Mouse (Mus musculus) right cerebral cortex, postnatal 36 days (tissue): ENCODE measurements around the gene Lpar2.

Source experiments
- DNase-seq, 2 experiments: peaks; one replicate each; pipeline ENCODE4 v3.0.0; 2022; ENCODE audit warnings: low spot score in 2 of 2, mixed read lengths in 1 of 2

Gene Lpar2

DNA sequence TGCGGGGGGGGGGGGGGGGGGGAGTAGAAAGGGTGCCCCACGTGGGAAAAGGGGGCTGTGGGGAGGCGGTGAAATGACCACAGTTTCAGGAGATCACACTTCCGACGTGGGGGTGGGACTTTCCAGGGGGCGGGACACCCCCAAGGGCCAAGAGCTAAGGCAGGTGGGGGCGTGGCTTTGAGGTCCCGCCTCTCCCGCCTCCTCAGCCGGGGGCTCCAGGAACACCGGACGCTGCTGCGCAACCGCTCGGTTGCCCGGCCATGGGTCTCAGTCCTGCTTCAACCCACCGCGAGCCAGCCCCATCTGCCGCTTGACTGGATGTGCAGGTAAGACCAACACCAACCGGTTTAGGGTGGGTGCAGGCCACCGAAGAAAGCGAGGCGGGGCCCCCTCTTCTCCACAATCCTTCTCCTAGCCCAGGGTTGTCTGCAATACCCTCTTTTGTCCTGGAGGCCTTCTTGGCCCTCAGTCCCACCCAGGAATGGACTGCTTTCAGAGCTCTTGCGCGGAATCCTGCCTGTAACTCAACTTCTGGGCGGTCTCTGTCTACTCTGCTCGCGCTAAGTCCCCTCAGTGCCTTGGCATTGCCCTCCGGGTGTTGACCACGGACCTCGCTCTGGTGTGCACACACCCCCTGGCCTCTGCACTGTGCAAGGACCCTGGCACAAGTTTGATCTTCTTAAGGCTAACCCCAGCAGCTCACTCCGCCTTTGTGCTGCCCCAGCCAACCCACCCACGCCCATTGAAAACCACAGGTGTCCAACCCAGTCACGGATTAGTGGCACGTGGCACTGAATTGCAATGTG, at the start of gene Lpar2:
Gene Lpar2, plus strand, starts transcription at position 44 of the 806 bp plus-strand sequence.
- DNase-seq = no peak

DNA sequence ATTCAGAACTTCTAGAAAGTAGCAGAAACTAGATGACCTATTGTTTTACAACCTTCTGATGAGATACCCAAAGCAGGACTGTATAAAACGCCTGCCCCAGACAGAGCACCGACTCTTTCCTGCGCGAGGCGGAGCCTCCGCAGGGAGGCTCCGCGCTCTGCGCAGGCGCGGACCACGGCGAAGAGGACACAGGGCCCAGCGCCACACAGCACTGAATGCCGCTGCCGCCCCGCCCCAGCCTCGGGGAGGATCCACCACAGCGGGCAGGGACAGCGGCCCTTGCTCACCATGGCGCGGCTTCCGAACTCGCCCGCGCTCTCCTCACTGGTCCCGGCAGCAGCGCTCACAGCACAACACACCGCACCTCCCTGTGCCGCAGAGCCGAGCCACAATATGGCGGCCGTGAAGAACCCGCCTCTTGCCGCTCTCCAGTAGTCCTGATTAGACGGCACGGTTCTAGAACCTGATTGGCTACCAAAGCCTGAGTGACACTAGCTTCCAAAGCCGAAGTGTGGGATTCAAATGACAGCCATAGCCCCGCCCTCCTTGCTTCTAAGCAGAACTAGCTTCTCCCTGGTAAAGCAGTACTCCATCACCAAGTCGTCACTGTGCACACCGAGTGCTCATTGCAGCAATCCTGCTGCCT, 47.6 kb upstream of the Lpar2 start, which contains the start of gene Gm20422:
Gene Gm20422, minus strand, starts transcription at position 384 of the 646 bp plus-strand sequence.
- DNase-seq = peak; percentile 87 to 93

DNA sequence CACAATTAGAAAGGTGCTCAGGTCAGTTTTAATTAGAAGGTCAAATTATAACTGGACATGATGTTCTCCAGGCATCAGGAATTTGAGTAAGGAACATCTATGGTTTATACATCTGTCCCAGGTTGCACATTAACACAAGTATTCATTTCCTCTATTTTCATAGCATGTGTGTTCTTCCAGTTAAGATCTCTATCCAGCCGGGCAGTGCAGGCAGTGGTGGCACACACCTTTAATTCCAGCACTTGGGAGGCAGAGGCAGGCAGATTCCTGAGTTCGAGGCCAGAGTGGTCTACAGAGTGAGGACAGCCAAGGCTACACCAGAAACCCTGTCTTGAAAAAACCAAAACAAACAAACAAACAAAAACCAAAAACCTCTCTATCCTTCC, 47.1 kb upstream of the Lpar2 start:
- no peak for DNase-seq

DNA sequence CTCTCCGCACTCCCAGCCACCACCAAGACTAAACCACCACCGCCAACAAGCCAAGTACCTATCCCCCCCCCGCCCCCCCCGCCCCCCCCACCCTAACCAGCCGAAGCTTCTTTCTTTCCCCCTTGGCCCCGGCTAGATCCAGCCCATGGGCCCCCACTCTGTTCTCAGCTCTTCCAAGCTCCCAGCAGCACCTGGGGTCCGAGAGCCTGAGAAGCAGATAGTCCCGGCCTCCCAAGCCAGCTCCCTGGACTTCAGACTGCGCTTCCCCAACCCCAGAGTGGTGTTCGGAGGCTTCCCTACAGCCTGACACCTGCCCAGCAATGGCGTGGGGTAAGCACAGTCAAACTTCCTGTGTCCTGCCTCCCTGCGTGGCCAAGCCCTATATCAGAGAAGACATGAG, 45.1 kb upstream of the Lpar2 start:
- no peak for DNase-seq

DNA sequence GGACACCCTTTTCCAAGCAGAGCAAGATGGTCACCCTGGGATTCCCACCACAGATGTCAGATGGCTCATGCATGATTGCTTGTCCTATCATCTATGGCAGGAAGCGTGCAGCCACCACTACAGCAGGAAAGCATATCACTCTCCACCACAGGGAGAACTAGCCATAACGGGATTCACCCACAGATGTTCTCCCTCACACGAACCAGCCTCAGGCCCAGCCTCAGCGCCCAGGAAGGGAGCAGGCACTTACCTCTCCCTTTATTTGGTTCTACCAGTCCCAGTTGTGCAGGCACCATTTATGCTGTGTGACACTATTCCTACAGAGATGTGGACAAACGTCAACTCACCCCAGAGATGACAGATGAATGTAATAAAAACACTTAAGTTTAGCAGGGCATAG, 33.1 kb upstream of the Lpar2 start:
- no peak for DNase-seq

DNA sequence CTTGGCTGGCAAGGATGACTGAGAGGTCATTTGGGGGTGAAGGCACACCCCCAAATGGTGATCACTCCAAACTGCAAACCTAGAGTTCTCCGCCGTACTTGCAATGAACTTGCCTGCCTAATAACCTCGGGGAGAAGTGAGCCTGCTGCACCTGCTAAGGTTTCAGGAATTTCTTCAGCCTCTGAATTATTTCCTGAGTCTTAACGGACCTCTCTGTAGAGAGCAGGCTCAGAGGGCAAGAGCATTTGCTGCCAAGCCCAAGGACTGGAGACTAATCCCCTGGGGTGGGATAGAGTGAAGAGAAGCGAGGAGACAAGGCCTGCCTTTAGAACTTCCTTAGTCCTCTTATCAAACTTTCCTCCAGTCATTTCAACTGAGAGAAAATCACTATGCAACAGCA, 32.5 kb upstream of the Lpar2 start:
- DNase-seq = no peak

DNA sequence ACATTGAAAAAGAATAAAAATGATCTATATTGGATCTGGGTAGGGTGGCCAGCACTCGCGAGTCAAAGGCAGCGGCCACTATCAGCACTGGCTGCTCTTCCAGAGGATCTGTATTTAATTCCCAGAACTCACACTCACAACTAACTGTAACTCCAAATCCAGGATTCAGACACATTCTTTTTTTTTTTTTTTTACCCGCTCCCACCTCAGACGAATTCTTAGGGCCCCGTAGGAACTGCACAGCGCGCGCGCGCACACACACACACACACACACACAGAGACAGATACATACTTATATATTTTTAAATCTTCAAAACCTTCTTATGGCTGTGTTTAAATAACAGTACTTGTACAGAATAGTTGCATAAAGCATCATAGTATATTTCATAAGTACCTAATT, 31.9 kb upstream of the Lpar2 start:
- DNase-seq = no peak

DNA sequence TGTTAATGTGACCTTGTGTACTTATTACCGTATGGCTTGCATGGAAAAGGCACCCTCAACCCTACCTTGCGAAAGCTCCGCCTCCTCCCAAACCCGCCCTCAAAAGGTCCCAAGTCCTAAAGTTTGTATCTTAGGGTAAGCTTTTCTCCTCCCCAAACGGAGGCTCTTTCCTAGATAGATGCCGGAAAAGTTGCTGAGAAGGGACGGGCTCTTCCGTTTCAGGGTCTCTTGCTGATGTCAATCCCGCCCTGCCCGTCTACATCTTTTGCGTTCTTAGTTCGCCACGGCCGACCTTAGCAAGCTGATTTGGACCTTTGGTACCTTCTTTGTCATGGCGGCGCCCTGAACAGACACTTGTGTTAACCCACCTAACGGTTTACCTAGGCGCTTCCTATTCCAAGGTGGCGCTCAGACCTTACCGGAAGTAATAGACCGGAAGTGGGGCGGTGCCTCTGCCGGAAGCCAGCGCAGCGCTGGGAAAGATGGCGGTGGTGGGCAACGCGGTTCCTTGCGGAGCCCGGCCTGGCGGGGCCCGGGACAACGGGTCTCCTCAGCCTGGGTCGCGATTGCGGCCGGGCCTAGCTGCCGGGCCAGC, 31.4 kb upstream of the Lpar2 start, which contains the start of the genes Atp13a1 and Zfp866:
Gene Atp13a1, plus strand, starts transcription at position 391 of the 595 bp plus-strand sequence.
Gene Zfp866, minus strand, starts transcription at position 406 of the 595 bp plus-strand sequence.
- DNase-seq = peak; percentile 78 to 86

DNA sequence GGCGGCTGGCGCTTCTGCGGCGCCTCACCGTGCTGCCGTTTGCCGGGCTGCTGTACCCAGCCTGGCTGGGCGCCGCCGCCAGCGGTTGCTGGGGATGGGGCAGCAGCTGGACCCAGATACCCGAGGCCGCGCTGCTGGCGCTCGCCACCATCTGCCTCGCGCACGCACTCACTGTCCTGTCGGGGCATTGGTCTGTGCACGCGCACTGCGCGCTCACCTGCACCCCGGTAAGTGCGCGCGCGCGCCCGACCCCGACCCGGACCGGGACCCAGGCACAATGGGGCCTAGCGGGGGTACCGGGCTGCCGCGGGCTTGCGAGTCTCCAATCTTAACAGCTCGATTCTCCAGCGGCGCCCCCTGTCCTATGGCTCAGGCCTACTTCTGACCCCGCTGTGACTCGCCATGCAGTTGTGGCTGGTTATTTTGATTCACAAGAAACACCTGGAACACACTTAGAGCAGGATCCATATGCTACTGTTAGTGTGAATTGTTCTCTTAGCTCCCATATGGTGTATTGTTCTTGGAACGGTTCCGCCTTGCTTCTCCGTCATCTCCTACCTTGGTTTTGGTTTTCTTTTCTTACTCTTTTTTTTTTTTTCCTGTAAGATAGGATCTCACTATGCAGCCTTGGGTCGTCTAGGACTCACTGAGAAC, 30.7 kb upstream of the Lpar2 start:
- no peak for DNase-seq

DNA sequence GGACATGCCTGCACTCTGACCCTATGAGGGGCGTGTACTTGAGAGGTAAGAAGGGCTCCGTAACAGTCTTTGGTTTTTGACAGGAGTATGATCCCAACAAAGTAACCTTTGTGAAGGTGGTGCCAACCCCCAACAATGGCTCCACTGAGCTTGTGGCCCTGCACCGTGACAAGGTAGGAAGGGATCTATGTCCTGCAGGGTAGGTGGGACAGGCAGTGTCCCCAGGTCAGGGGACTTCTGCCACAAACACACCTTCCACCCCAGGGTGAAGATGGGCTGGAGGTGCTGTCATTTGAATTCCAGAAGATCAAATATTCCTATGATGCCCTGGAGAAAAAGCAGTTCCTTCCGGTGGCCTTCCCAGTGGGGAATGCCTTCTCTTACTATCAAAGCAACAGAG, 28.6 kb upstream of the Lpar2 start:
- DNase-seq = no peak

DNA sequence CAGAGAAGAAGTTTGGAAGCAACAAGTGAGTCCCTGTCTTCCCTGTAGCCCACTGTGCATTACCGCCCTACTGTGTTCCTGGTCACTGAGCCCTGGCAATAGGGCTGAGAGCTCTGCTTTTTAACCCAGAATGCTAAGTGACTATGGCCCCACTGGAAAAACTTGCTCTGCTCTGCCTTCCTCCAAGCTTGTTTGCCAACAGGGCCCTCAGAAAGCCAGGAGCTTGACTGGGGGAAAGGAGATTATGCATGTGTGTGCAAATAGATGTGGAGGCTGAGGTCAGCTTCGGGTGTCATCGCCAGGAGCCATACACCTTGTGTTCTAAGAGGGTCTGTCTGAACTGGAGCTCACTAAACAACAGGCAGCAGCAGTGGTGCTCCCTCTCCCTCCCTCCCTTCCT, 28.1 kb upstream of the Lpar2 start:
- DNase-seq = no peak

DNA sequence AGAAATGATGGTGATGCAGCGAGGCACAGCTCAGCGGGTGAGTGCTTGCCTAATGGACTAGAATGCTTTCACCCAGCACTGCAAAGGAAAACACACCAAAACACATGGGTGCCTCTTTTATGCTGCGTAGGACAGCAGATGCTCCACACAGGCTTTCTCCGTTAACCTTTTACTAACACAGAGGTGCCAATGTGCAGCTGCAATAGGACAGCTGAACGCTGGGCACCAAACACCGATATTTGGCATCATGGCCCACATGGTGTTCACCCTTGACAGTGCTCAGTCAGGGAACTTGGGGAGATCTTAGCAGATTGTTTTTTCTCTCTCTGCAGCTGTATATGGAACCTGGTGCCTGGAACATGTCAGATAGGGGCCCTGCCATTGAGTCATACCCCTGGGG, 27.3 kb upstream of the Lpar2 start:
- no peak for DNase-seq

DNA sequence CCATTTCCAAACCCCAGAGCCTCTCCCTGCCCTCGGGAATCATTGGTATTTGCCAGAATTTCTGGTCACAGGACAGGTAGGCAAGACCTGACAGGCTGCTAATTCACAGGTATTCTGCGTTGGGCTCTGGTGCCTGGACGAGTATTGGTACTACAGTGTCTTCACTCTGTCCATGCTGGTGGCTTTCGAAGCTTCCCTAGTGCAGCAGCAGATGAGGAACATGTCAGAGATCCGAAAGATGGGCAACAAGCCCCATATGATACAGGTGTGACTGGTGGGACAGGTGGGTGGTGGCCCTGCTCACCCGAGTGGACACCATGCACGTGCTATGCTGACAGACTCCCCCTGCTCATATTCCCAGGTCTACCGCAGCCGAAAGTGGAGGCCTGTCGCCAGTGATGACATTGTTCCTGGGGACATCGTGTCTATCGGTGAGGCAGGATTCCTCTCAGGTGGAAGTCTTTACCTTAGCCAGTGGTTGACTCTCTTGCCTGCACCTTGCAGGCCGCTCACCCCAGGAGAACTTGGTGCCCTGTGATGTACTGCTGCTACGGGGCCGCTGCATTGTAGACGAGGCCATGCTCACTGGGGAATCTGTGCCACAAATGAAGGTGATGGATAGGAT, 25.4 kb upstream of the Lpar2 start:
- DNase-seq = no peak

DNA sequence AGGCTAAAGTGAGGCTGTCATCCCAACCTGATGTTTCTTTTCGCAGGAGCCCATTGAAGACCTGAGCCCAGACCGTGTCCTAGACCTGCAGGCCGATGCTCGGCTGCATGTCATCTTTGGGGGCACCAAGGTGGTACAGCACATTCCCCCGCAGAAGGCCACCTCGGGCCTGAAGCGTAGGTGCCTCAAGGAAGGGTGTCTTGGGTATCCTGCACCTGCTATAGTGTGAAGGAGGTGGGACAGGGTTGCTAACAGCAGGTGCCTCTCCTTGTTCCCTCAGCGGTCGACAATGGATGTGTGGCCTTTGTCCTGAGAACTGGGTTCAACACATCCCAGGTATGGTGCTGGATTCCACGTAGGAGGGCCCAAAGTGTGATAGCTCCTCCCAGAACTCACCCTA, 24.6 kb upstream of the Lpar2 start:
- no peak for DNase-seq

DNA sequence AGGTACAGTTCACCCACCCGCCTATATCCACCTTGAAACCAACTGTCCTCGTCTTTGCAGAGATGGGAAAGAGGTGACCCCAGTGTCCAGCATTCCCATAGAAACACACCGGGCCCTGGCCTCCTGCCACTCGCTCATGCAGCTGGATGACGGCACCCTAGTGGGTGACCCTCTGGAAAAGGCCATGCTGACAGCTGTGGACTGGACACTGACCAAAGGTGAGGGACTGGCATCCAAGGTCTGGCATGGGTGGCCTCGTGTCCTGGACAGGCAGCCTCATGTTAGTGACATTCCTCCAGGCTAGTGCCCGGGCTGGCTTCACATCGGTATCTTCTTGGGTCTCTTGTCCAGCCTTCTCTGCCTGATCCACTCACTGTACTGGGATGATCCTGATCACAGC, 23.0 kb upstream of the Lpar2 start:
- DNase-seq = no peak

DNA sequence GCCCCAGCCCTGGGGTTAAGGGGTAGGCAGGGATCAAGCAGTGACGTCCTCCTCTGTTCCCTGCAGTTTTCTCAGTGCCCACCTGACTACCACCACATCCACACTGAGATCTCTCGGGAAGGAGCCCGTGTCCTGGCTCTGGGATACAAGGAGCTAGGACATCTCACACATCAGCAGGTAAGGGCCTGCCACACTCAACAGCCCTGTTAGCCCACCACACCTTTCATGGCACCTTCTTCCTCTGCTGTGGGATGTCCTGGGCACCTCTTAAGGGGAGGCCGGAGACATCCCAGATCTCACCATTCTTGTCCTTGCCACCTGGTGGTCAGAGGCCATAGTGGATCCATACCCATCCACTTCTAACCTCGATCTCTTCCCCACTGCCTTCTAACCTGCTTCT, 22.3 kb upstream of the Lpar2 start:
- DNase-seq = no peak

DNA sequence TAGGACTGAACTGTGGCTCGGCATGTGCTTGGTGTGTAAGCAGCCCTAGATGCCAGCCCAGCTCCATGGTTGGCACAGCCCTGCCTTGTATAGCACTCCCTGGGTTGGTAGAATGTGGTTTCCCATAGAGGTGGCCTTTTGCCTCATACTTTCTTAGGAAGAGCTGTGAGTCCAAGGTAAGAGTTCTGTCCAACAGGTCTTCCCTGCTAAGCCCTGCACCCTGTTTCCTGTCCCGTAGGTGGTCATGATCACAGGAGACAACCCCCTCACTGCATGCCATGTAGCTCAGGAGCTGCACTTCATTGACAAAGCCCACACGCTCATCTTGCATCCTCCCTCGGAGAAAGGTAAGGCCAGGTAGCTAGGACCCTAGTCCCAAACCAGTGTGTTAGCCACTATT, 20.4 kb upstream of the Lpar2 start:
- DNase-seq = no peak

DNA sequence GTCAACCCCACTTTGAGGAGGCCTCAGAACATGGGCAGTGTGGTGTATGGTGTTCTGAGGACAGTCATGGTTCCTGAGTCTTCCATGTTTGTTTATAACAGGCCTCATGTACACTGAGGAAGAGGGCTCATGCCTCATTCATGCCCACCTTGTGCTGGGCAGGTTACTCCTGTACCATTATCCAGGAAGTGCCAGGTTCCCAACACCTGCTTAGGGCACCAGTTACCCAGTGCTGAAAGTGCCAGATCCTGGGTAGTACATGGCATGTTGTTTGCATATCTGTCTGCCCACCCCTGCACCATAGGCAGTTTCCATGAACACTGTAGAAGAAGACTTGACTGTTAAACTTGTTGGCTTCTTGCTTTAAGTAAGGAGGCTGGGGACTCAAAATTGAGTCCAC, 20.0 kb upstream of the Lpar2 start:
- no peak for DNase-seq

DNA sequence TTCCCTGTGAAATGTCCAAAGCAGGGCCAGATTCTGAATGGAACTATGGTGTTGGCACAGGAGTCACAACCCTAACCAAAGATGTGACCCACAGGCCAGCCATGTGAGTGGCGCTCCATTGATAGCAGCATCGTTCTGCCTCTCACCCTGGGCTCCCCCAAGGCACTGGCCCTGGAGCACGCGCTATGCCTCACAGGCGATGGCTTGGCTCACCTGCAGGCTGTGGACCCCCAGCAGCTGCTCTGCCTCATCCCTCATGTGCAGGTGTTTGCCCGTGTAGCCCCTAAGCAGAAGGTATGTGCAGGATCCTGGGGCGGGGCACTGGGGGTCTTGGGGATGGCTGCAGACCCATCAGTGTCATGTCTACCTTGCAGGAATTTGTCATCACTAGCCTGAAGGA, 18.9 kb upstream of the Lpar2 start:
- no peak for DNase-seq

DNA sequence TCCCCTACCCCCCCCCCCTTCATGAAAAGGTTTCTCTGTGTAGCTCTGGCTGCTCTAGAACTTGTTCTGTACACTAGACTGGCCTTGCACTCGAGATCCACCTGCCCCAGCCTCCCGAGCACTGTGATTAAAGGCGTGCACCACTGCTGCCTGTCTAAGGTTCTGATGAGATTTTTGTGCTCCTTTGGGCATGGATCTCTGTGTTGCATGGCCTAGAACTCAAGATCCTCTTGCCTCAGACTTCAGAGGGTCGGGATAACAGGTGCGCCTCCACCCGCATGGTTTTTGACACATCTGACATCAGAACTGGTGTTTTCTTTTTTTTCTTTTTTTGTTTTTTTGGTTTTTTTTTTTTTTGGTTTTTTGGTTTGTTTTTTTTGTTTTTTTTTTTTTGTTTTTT, 17.7 kb upstream of the Lpar2 start:
- no peak for DNase-seq

DNA sequence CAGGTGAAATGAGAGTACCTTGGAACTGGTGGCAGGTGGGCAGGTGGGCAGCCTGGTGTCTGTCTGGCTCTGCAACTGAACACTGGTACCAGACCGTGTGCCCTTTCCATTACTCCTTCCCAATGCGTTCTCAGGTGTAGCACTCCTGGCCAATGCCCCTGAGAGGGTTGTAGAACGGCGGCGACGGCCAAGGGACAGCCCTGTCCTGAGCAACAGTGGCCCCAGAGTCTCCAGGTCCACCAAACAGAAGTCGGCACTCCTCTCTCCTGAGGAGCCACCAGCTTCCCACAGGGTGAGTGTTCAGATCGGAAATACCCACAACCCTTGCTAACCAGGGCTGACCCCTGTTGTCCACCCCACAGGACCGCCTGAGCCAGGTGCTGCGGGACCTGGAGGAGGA, 17.1 kb upstream of the Lpar2 start:
- DNase-seq = no peak

DNA sequence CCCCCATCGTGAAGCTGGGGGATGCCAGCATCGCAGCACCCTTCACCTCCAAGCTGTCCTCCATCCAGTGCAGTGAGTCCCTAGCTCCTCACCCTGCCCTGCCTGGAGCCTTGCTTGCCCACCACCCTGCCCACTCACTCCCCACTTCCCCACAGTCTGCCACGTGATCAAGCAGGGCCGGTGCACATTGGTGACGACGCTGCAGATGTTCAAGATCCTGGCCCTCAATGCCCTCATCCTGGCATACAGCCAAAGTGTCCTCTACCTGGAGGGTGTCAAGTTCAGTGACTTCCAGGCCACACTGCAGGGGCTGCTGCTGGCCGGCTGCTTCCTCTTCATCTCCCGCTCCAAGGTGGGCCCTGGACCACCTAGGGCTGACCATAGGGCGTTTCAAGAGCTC, 16.7 kb upstream of the Lpar2 start:
- no peak for DNase-seq
